Mouse (Mus musculus): Measurements from ENCODE around the gene Ccdc144b.

- TF ChIP-seq EP300 (IDR thresholded peaks at IDR 0.05; ENCODE audit: low read depth) (no peak), CTCF (IDR thresholded peaks at IDR 0.05; ENCODE audit: low read depth) (no peak)
Measured at GRCm38 (mm10) chr3:36074231-36074630, 20.9 kb upstream of the Ccdc144b start.

Data from liver, embryonic 14.5 days (tissue).